Mouse (Mus musculus) embryonic fibroblast, embryonic 13.5 days (primary cell): ENCODE results near the gene Mab21l3.

Experiments used
- CTCF ChIP-seq: IDR thresholded peaks from 2 replicates; pipeline ENCODE4 v1.5.1; 2011; ENCODE audit warnings: mild to moderate bottlenecking, control low read depth, low read length, moderate library complexity, borderline replicate concordance; ENCODE audit not compliant: insufficient read depth
- POLR2A ChIP-seq: IDR thresholded peaks from 2 replicates; pipeline ENCODE4 v1.6.1; 2011; ENCODE audit warnings: low read depth, mild to moderate bottlenecking, control low read depth, low read length, moderate library complexity

DNA sequence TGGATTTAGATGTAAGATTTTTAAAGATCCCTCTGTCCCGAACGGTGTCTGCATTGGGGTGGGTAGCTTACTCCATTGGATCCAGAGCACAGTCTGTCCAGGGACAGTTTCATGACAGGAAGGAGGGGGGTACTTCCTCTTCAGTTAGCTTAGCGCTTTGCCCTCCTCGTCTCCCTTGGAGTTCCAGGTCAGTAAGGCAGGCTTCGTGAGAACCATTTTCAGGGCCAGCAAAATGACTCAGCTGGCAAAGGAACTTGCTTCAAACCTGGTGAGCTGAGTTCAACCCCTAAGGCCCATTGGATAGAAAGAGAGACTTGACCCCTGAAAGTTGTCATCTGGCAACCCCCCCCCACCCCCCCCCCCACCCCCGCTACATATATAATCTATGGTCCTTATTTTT is 46.0 kb downstream of the Mab21l3 start:
- TF ChIP-seq POLR2A (no peak), CTCF (no peak)
